Mouse (Mus musculus) small intestine, adult 2 months (tissue): ENCODE results near the gene Hddc2. TPM values are rescaled to one million over a fixed set of nuclear protein-coding genes. Genes with fewer than 3 reads are reported as not detected.

Experiments used
- H3K27ac ChIP-seq: fragments of 200-500 bp; 2 replicates; pipeline ENCODE4 v1.5.1; 2012; ENCODE audit warnings: low read depth, low read length, control low read depth, inconsistent platforms; ENCODE audit not compliant: insufficient read depth
- H3K27me3 ChIP-seq: fragments of 200-500 bp; 2 replicates; pipeline ENCODE4 v1.6.1; 2012; ENCODE audit warnings: mild to moderate bottlenecking, moderate library complexity, low read length, inconsistent platforms; ENCODE audit not compliant: control insufficient read depth, insufficient read depth
- H3K36me3 ChIP-seq: fragments of 200-500 bp; 2 replicates; pipeline ENCODE4 v1.6.1; 2012; ENCODE audit warnings: mild to moderate bottlenecking, low read length, control low read depth, inconsistent platforms; ENCODE audit not compliant: control insufficient read depth, insufficient read depth
- H3K4me1 ChIP-seq: fragments of 200-500 bp; 2 replicates; pipeline ENCODE4 v1.6.1; 2012; ENCODE audit warnings: low read length, inconsistent platforms, mixed read lengths; ENCODE audit not compliant: control insufficient read depth, insufficient read depth, insufficient read length
- H3K4me3 ChIP-seq: fragments of 200-500 bp; 2 replicates; pipeline ENCODE4 v1.5.1; 2012; ENCODE audit warnings: low read depth, mild to moderate bottlenecking, control low read depth, inconsistent platforms, low read length, moderate library complexity
- CTCF ChIP-seq: fragments of 200-500 bp; IDR thresholded peaks from 2 replicates; pipeline ENCODE4 v1.5.1; 2012; ENCODE audit warnings: low read depth, mild to moderate bottlenecking, control low read depth, inconsistent platforms, low read length, moderate library complexity, mixed read lengths; ENCODE audit not compliant: insufficient replicate concordance, insufficient read length; ENCODE audit errors: extremely low read depth
- POLR2A ChIP-seq: fragments of 200-500 bp; IDR thresholded peaks from 2 replicates; pipeline ENCODE4 v1.6.1; 2012; ENCODE audit warnings: low read depth, mild to moderate bottlenecking, control low read depth, inconsistent platforms, low read length, moderate library complexity
- WGBS: fragments of 180-500 bp; shearing (Covaris S2); methylation state at CpG from one replicate; pipeline ENCODE4 v1.1.7; 2018; 5-methylcytosine and 5-hydroxymethylcytosine counted together
- polyA plus RNA-seq: library from polyadenylated mRNA; depleted of rRNA; stranded (reverse); fragments of >200 nt; gene quantifications from 2 replicates; pipeline ENCODE4 v1.2.3, GENCODE M21; 2012

Gene Hddc2
- polyA plus RNA-seq, 1 experiment: 1.8 TPM

- Histone ChIP-seq H3K4me1 (no peaks in the 10 kb centered on the region), H3K36me3 (peaks cover 8% of the 10 kb centered on the region), H3K27ac (no peak overlapping the region), H3K27me3 (no peaks in the 10 kb centered on the region), H3K4me3 (no peak overlapping the region)
- 39% methylated on average over 1 of the region's 1 CpGs for WGBS
- no peak for TF ChIP-seq CTCF
- TF ChIP-seq POLR2A: no peak
These were observed 16.3 kb downstream of the Hddc2 start for GRCm38 (mm10) chr10:31329436-31329835.

DNA sequence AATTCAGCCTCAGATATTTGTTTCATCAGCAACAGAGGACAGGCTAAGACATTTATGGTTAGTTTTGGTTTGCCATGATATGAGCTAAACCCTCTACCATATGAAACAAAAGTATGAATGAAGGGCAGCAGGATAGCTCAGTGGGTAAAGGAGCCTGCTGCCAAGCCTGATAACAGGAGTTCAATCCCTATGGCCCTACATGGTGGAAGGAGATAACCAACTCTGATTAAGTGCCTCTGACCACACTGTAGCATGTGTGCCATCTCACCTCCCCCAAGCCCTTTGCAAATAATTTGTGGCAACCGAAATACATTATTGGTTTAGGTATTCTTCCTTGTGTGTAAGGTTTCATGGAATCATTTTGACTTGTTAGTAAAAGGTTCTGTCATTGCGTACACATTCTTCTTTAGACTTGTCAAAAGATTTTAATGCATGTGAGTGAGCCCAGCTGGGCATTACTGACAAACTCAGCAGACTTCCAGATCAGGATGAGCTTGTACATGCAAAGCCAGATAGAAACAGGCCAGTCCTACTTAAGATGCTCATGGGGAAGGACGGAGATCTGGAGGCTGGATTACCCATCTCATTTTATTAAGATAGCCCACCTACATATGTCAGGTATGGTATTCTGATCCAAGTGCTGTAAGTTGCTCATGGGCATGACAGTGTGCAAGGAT lies 17.2 kb downstream of the Hddc2 start:
- Histone ChIP-seq H3K27ac (no peak overlapping the region), H3K4me3 (no peak overlapping the region), H3K36me3 (peaks cover 8% of the 10 kb centered on the region), H3K27me3 (no peaks in the 10 kb centered on the region), H3K4me1 (no peaks in the 10 kb centered on the region)
- 88% methylated on average over 3 of the region's 3 CpGs for WGBS
- TF ChIP-seq CTCF (no peak), POLR2A (no peak)

GRCm38 (mm10) chr10:31331225-31331775 lies 18.1 kb downstream of the Hddc2 start:
- Histone ChIP-seq H3K4me1 (no peaks in the 10 kb centered on the region), H3K27me3 (no peaks in the 10 kb centered on the region), H3K4me3 (no peak overlapping the region), H3K27ac (no peak overlapping the region), H3K36me3 (peaks cover 3% of the 10 kb centered on the region)
- TF ChIP-seq POLR2A: no peak
- TF ChIP-seq CTCF: no peak
- 84% methylated on average over 4 of the region's 4 CpGs for WGBS

- Histone ChIP-seq H3K27me3 (no peaks in the 10 kb centered on the region), H3K4me3 (no peak overlapping the region), H3K27ac (no peak overlapping the region), H3K36me3 (no peaks in the 10 kb centered on the region), H3K4me1 (no peaks in the 10 kb centered on the region)
- 73% methylated on average over 5 of the region's 5 CpGs for WGBS
- TF ChIP-seq POLR2A: no peak
- no peak for TF ChIP-seq CTCF
These were observed 23.2 kb downstream of the Hddc2 start for GRCm38 (mm10) chr10:31336432-31336831.

DNA sequence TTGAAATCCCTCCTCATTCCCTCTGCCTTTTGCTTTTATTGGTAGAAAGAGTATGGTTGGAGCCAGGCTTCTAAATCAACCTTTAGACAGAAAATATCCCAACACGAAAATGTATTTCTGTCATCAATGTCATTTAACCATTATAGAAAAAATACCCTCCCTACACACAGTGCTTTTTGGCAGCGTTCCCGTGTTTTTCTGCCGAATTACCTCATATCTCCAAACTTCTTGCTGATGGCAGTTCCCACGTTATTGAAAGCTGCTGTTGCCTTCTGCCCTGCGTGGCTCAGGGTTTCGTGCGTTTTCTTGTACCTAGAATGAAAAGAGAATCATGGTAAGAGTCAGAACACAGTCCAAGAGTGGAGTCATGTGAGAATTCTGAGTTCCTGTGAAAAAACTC lies 33.2 kb downstream of the Hddc2 start:
- H3K27ac ChIP-seq: no peak overlapping the region

DNA sequence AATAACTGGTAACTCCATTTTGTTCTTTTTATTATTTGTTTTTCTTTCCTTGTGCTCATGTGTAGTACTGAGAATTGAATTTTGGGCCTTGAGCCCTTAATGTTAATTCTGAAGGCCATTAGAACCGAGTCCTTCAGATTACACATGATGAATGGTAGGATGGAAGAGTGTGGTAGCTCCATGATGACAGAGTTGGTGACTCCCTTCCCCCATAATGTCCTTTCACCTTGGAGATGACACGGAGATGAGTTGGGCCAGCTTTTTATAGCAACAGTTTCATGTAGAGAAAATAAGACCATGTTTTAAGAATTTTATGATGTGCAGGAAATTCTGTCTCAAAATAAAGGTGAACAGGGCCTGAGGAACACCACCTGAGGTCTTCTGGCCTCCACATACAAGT lies 37.9 kb downstream of the Hddc2 start:
- no peak overlapping the region for H3K27ac ChIP-seq

More for the DNA sequence above, 33.2 kb downstream of the Hddc2 start:
- 74% methylated on average over 8 of the region's 8 CpGs for WGBS
- no peaks in the 10 kb centered on the region for H3K36me3 ChIP-seq
- no peaks in the 10 kb centered on the region for H3K4me1 ChIP-seq
- H3K27me3 ChIP-seq: no peaks in the 10 kb centered on the region
- no peak for TF ChIP-seq CTCF
- no peak for TF ChIP-seq POLR2A
- no peak overlapping the region for H3K4me3 ChIP-seq

DNA sequence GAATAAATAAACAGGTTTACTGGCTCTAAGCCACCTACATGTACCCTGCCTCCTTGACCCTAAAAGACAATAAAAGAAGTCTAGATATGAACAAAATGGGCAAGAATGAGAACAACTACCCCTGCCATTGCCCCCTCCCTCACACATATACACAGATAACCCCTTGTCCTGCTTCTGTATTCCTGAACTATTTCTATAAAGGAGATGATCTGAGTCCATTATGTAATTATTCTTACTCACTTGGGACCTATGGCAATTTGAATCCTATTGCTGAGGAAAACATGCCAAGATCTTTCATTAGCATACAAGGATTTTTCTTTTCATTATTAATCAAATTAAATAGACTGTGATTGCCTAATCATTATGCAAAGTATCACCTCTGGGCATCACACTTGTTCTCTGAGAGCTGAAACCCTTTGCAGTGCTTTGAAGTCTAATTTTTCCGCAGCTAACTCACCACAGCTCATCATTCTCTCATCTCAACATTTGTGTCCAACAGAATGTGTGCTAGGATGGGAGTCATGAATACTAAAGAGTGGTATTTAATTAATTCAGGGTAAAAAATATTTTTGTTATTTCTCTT lies 39.8 kb downstream of the Hddc2 start:
- Histone ChIP-seq H3K27me3 (no peaks in the 10 kb centered on the region), H3K4me1 (no peaks in the 10 kb centered on the region), H3K4me3 (no peak overlapping the region), H3K27ac (no peak overlapping the region), H3K36me3 (no peaks in the 10 kb centered on the region)
- TF ChIP-seq CTCF (no peak), POLR2A (no peak)
- 96% methylated on average over 1 of the region's 1 CpGs for WGBS

More for the DNA sequence above, 37.9 kb downstream of the Hddc2 start:
- TF ChIP-seq POLR2A (no peak), CTCF (no peak)
- H3K4me3 ChIP-seq: no peak overlapping the region
- H3K4me1 ChIP-seq: no peaks in the 10 kb centered on the region
- no peaks in the 10 kb centered on the region for H3K36me3 ChIP-seq
- 85% methylated on average over 2 of the region's 2 CpGs for WGBS
- H3K27me3 ChIP-seq: no peaks in the 10 kb centered on the region
